Mouse (Mus musculus): Measurements from ENCODE around the gene Lmod3.

Lmod3 gene

DNA sequence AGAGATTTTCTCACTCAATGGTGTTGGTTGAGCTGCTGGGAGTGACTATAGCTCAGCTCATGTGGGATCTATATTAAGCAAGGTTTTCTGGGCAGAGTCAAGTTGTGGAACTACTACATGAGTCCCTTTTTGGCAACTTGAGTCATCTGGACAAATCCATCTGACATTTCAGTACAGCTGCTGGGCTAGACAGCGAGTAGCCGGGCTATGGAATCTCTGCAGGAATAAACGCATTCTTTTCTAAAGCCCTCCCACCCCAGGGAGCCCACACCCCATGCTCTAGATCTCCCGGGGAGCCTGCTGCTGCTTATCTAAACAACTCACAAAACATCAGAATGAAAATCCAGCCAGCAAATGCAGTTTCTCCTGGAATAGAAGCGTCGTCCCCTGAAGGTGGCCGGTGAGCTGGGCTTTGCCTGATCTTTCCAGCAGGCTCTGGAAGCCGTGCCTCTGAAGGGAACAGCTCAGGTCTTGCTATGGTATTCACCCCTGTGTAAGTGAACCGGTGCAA lies at the start of gene Lmod3:
Gene Lmod3, minus strand, starts transcription at position 49 of the 511 bp plus-strand sequence.
- no peak for DNase-seq (ENCODE audit: low spot score in 2 of 2)

DNA sequence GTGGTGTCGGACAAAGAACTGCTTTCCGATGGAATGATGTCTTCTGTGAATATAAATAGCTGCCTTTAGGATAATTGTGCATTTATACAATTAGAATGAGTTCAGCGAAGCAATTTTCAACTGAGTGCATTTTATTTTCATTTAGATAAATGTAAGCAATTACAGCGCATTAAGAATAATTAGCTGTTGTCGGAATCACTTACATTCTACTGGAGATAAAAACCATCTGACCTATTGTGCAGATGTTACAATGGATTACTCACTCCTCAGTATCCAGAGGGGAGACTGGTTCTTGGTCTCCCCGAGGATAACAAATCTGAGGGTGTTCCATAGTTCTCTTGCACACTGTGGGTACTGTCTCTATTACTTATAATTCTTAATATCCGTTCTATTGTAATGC lies 49.7 kb upstream of the Lmod3 start:
- no peak for DNase-seq (ENCODE audit: low spot score in 2 of 2)

DNA sequence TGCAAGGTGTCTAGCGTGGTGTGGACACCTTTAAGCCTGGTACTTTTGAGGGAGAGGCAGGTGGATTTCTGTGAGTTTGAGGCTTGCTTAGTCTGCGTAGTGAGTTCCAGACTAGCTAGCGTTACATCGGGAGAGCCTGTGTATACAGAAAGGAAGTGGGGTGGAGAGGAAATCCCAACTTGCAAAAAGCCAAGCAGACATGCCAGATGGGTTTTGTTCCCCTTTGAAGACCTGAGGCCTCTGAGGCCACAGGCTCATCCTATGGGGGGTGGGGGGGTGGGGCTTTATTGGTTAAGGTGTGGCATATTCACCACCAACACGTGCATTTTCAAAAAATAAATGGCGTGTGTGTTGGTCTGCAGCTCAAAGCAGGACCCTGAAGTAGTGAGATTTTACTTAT lies 48.1 kb upstream of the Lmod3 start:
- DNase-seq (ENCODE audit: low spot score in 2 of 2), result no peak

DNA sequence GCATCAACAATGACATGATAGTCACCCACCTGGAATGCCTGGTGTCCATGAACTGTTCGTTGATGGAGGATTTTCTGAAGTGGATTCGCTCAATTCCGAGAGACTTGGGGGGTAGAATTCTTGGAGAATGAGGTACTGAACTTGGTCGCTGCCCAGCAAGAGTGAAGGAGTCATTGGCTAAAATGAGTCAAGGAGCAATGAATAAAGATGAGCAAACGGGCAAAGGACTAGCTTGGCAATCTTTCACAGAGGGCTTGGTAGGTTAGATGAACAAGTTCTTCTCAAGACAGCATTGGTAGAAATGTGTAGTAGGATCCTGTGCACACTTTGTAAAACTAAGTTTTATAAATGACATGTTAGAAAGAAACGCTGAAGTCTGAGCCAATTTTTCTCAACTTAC lies 47.6 kb upstream of the Lmod3 start:
- DNase-seq (ENCODE audit: low spot score in 2 of 2), result no peak

DNA sequence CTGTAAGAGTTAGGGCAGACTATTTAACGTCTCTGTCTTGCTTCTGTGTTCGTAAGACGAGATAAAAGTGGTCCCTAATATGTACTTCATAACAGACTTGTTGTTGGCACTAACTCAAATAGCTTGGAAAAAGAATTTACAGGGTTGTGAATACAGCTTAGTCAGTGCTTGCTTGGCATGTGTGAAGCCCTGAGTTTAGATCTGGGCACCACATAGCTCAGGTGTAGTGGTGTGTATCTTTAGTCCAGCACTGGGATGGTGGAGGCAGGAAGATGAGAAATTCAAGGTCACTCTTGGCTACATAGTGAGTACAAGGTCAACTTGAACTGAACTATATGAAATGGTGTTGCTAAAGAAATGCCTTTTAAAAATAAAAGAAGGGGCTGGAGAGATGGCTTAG lies 44.6 kb upstream of the Lmod3 start:
- no peak for DNase-seq (ENCODE audit: low spot score in 2 of 2)

GRCm38 (mm10) chr6:97295866-97296527 lies 43.4 kb upstream of the Lmod3 start:
- DNase-seq (ENCODE audit: low spot score in 2 of 2), result no peak

DNA sequence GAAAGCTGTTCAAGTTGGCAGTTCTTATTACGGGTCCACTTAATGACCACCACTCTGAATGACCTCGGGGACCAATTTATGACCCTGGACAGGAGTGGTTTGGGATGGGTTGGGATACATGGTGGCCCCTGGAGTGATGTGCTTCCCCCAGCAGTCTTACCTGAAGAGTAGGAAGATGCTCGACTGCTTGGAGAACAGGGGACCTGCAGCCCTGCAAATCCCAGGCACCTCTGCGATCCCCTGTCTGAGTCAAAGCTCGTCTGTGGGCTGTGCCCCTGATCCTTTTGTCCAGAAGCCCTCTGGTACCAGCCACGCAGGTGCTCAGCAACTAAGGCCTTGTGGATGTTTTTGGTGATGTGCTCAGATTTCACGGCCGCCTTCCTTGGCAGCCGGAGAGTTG lies 42.9 kb upstream of the Lmod3 start:
- no peak for DNase-seq (ENCODE audit: low spot score in 2 of 2)

DNA sequence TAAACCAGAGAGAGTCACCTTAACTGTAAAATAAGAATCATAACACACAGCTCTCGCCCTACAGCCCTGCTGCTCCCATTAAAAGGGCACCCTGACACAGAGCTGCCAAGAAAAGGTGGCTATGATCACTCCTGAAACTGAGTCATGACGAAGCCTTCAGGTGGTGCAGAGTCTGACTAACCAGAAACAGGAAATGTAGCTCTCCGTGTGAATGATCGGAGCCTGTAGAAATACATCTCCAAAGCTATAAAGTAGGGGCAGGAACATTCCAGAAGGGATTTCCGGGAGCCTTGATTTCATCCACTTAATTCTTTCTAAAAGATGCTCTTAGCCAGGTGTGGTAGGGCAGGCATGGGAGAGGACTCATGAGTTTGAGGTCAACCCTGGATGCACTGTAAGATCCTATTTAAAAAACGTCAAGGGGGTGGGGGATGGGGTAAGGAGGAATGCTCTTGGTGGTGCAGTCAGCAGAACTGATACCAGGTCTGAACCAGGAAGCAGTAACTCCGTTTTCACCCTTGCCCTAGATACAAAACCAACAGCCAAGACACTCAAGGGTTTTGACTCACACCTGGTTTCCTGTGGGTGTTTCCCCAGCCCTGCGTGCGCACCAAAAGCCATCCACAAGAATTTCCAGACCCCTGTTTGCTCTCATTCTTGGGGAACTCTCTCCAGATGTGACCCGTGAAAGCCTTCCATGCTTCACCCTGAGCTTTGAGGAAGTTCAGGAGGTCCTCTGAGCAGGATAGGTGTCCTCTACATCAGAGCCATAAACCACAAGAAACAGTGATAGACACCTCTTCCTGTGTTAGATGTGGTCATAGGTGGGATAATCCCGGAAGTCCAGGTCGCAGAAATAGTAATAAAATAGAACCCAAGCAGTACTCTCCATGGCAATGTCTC lies 41.4 kb upstream of the Lmod3 start:
- no peak for DNase-seq (ENCODE audit: low spot score in 2 of 2)

- DNase-seq (ENCODE audit: low spot score in 2 of 2), result no peak
Measured at GRCm38 (mm10) chr6:97292894-97293293, 40.3 kb upstream of the Lmod3 start.

GRCm38 (mm10) chr6:97292096-97292495 lies 39.5 kb upstream of the Lmod3 start:
- no peak for DNase-seq (ENCODE audit: low spot score in 2 of 2)

DNA sequence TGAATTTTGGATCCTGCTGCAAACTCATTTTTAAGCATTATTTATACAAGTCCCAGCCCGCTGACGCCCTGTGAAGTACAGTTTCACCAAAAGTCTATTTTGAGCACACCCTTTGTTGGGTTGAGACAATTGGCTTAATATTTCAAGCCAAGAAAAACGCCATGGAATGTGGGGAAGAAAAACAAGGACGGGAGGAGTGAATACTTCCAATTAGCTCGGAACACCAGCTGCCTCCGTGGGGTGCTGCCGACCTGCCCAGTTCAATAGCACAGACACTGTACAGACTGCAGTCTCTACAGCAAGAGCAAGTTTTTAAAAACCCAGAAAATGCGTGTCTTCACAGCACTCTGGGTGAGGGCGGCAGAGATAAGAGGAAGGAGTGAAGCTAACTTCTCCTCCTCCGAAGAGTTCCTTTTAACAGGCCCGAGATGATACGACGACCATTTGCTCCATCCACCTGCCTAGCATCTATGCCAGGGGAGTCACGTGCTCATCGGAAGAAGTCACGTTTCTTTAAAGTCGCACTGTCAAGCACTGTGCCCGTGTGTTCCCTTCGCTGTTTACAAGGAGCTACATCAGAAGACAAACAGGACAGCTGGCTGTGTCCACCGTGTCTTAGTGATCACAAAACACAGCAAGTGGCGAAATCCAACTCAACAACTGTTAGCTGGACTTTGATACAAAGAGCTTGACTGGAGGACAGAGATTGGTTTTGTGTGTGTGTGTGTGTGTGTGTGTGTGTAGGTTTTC lies 38.8 kb upstream of the Lmod3 start:
- DNase-seq (ENCODE audit: low spot score in 2 of 2), result no peak

- no peak for DNase-seq (ENCODE audit: low spot score in 2 of 2)
Measured at GRCm38 (mm10) chr6:97290687-97291086, 38.1 kb upstream of the Lmod3 start.

DNA sequence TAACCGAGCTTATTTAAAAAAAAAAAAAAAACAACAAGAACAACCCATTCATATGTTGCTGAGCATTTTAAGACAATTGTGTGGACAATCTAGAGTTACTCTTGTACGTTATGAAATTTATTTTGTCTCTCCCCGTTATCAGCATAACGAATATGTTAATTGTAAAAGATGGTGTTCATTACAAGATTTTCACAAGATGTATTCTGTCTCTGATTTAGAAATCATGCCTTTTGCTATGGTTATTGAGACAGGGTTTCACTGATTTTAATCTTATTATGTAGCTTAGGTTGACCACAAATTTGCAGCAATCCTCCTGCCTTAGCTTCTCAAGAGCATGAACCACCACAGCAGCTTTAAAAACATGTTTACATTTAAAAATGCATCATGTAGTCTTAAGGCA lies 37.3 kb upstream of the Lmod3 start:
- no peak for DNase-seq (ENCODE audit: low spot score in 2 of 2)

GRCm38 (mm10) chr6:97289316-97289820 lies 36.8 kb upstream of the Lmod3 start:
- no peak for DNase-seq (ENCODE audit: low spot score in 2 of 2)

DNA sequence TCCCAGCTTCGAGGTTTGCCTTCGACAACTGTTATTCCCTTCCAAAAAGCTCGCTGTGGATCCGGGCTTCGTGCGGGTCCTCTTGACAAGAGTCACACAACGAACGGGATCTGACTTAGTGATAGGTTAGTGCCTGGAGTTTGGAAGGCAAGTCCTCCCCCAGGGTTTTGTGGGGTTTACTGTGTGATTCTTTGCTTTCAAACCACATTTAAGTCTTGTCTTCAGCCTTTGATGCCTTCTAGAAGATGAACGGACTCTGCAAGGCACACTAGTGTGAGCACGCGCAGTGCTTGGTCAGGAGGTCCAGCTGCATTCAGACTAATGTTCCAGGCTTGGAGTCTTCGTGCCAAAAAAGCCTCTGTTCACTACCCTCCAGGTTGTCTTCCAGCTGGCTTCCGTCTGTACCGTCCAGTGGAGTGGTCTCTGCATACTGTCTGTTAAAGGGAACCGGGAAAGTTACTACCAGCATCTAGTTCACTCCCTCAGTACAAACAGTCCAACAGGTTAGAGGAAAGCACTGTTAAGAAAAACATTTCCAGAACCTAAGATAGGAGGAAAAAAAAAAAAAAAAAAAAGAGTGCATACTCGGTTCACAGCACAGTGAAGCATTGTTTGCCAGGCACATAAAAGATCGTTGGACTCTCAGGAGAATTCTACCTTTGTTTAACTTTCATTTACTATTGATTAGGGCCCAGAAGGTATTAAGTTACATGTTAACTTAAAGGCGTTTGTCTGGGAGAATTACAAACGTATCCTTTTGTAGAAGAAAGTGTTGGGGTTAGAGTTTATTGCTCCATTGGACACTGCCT lies 35.7 kb upstream of the Lmod3 start:
- DNase-seq (ENCODE audit: low spot score in 2 of 2), result no peak

DNA sequence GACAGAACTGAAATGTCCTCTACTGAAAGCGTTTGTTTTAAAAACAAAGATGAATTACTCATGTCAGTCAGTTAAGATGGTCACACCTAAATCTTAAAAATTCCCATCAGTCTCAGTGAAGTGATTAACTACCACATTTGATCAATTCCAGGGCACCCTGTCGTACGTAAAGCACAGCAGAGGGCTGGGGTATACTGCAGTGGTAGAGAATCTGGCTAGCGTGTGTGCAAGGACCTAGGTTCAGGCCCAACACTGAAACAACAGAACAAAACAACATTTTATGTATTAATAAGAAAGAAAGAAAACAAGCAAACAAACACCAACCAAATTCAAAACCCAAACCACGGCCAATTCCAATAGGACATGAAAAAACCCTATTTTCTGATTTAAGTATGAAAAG lies 33.8 kb upstream of the Lmod3 start:
- DNase-seq (ENCODE audit: low spot score in 2 of 2), result no peak

- no peak for DNase-seq (ENCODE audit: low spot score in 2 of 2)
Measured at GRCm38 (mm10) chr6:97283676-97284075, 31.1 kb upstream of the Lmod3 start.

DNA sequence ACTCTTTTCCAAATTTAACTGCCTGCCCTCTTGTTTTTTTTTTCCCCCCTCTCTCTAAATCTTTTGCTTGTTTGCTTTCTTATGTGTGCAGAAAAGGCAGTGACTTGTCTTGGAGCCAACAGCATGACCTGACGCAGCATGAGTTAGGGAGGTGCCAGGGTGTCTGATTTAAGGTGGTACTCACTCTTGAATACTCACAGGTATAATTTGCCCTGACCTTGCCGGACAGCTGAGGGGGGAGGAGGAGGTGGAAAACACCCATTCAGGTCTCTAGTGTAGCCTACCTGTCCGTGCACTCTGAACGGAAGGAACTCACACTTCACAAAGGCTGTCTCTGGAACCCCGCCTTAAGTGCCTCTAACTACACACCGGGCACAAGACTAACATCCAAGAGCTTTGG lies 26.3 kb upstream of the Lmod3 start:
- peak; percentile 36 to 43 for DNase-seq (ENCODE audit: low spot score in 2 of 2)

- peak; percentile 71 to 81 for DNase-seq (ENCODE audit: low spot score in 2 of 2)
Measured at GRCm38 (mm10) chr6:97278014-97278787, 25.6 kb upstream of the Lmod3 start.

GRCm38 (mm10) chr6:97276890-97277497 lies 24.4 kb upstream of the Lmod3 start:
- no peak for DNase-seq (ENCODE audit: low spot score in 2 of 2)
